Mouse (Mus musculus) midbrain, postnatal 0 days (tissue): ENCODE measurements around the gene Gimap7. TPM values are rescaled to one million over a fixed set of nuclear protein-coding genes. Genes with fewer than 3 reads are reported as not detected.

Source experiments
- ATAC-seq: fragments of 200-750 bp; cut with Nextera tagmentation; 2 replicates; pipeline ENCODE4 v1.8.0; 2017; ENCODE audit warnings: moderate number of reproducible peaks, mild to moderate bottlenecking, moderate TSS enrichment, moderate library complexity; ENCODE audit not compliant: low FRiP score
- DNase-seq: peaks from one replicate; pipeline ENCODE4 v3.0.0-alpha.2; 2015; ENCODE audit warnings: low spot score
- H3K27ac ChIP-seq: fragments of 300-500 bp; sonication (generic); 2 replicates; pipeline ENCODE4 v1.5.1; 2014; ENCODE audit warnings: low read depth, mild to moderate bottlenecking, low read length, mixed read lengths
- H3K27me3 ChIP-seq: fragments of 300-500 bp; sonication (generic); 2 replicates; pipeline ENCODE4 v1.6.1; 2014; ENCODE audit warnings: low read length, control low read depth, mixed read lengths; ENCODE audit not compliant: insufficient read depth
- H3K36me3 ChIP-seq: fragments of 300-500 bp; sonication (generic); 2 replicates; pipeline ENCODE4 v1.6.1; 2014; ENCODE audit warnings: low read length, control low read depth, mixed read lengths; ENCODE audit not compliant: insufficient read depth
- H3K4me1 ChIP-seq: fragments of 300-500 bp; sonication (generic); 2 replicates; pipeline ENCODE4 v1.6.1; 2014; ENCODE audit warnings: mild to moderate bottlenecking, control low read depth, antibody characterized with exemption, low read length, mixed read lengths; ENCODE audit not compliant: insufficient read depth
- H3K4me2 ChIP-seq: fragments of 300-500 bp; sonication (generic); 2 replicates; pipeline ENCODE4 v1.6.1; 2014; ENCODE audit warnings: low read depth, mild to moderate bottlenecking, low read length, mixed read lengths; ENCODE audit not compliant: poor library complexity, severe bottlenecking
- H3K4me3 ChIP-seq: fragments of 300-500 bp; sonication (generic); 2 replicates; pipeline ENCODE4 v1.5.1; 2014; ENCODE audit warnings: low read depth, mild to moderate bottlenecking, low read length, moderate library complexity
- H3K9ac ChIP-seq: fragments of 300-500 bp; sonication (generic); replicated peaks from 2 replicates; pipeline ENCODE4 v1.6.1; 2014; ENCODE audit warnings: mild to moderate bottlenecking, low read length, moderate library complexity, mixed read lengths; ENCODE audit not compliant: poor library complexity, severe bottlenecking
- H3K9me3 ChIP-seq: fragments of 300-500 bp; sonication (generic); 2 replicates; pipeline ENCODE4 v1.6.1; 2016; ENCODE audit warnings: low read length, control low read depth
- CTCF ChIP-seq: IDR thresholded peaks from 2 replicates; pipeline ENCODE4 v1.5.1; 2016; ENCODE audit warnings: antibody characterized with exemption, mild to moderate bottlenecking
- WGBS: fragments of 180-500 bp; shearing (Covaris S2); extraction: QIAGEN DNeasy Blood & Tissue Kit; methylation state at CpG from one replicate; pipeline ENCODE4 v1.1.7; 2014; 5-methylcytosine and 5-hydroxymethylcytosine counted together
- polyA plus RNA-seq: library from polyadenylated mRNA; unstranded; fragments of >200 nt; fragmentation: Nextera tagmentation; extraction: Ambion mirVana; gene quantifications from 2 replicates; pipeline ENCODE4 v1.2.1, GENCODE M21; 2015
- total RNA-seq: library from RNA; depleted of rRNA; stranded (reverse); fragments of >200 nt; gene quantifications from 2 replicates; pipeline ENCODE4 v1.2.3, GENCODE M21; 2014

Gimap7 gene
- total and polyA plus RNA-seq, 2 experiments from 2014 or later: not detected

- H3K27me3 ChIP-seq: no peaks in the 10 kb centered on the region
- H3K9me3 ChIP-seq: no peaks in the 10 kb centered on the region
- no peak overlapping the region for H3K4me2 ChIP-seq
- H3K4me1 ChIP-seq: no peaks in the 10 kb centered on the region
- no peaks in the 10 kb centered on the region for H3K36me3 ChIP-seq
- H3K27ac ChIP-seq: no peak overlapping the region
- no peak overlapping the region for H3K4me3 ChIP-seq
- no peak overlapping the region for H3K9ac ChIP-seq
- no peak for ATAC-seq
- WGBS: 88% methylated on average over 3 of the region's 3 CpGs
- no peak for TF ChIP-seq CTCF
- DNase-seq: no peak
Measured at GRCm38 (mm10) chr6:48698888-48699287, 19.5 kb upstream of the Gimap7 start.

DNA sequence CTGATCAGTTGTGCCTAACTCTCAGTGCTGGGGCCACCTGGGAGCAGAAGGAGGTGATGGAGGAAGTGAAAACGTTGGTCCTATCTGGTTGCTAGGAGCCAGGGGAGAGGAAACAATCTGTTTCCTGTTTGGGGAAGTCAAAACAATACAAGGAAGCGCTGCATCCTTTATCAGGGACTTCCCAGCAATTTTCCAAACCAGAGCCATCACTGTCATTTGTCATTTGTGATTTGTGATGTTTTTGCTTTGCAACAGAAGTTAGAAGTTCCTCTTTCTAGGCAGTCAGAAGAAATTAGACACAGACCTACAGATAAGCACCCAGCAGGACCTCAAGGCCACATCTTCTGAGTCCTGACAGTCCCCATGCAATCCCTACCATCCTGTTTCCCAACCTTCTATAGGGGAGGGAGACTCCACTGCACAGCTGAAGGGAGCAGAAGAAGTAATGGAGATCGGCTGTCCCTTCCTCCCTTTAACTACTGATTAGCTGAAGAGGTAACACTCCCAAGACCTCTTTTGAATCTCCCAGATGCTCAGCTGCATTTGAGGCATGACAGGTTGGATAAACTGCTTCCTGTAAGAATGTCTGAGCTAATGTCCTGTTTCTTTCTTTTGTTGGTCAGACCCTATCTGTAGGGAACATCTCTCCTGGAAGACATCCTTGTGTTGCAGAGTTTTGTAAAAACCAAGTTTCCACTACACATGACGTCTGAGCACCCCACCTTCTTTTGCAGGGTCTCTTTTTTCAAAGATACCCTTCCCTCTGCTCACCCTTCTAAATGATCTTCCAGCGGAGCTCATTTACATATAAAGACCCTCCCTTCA lies 18.0 kb upstream of the Gimap7 start:
- no peaks in the 10 kb centered on the region for H3K36me3 ChIP-seq
- no peaks in the 10 kb centered on the region for H3K4me1 ChIP-seq
- H3K4me3 ChIP-seq: no peak overlapping the region
- ATAC-seq (no peak), DNase-seq (no peak)
- H3K9me3 ChIP-seq: no peaks in the 10 kb centered on the region
- WGBS: 64% methylated on average over 5 of the region's 5 CpGs
- H3K27me3 ChIP-seq: no peaks in the 10 kb centered on the region
- TF ChIP-seq CTCF: no peak
- H3K27ac ChIP-seq: no peak overlapping the region
- no peak overlapping the region for H3K9ac ChIP-seq
- H3K4me2 ChIP-seq: no peak overlapping the region

DNA sequence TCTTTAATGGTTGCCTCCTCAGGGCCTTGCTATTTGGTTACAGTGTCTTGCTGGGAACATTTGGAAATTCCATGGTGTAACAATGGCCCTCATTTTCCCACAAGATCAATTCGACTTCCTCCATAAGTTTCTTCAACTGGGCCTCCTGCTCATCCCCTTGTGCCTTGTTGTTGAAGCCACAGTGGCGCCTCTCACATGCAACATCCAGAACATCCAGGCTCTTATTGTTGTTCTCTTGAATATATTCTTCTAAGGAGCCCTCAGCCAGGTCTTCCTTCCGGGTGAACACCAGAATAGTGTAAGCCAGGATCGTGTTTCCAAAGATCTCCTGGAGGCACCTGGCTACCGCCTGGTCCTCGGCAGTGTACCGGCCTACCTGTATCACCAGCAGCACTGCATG lies 16.3 kb upstream of the Gimap7 start:
- WGBS: 89% methylated on average over 7 of the region's 7 CpGs

DNA sequence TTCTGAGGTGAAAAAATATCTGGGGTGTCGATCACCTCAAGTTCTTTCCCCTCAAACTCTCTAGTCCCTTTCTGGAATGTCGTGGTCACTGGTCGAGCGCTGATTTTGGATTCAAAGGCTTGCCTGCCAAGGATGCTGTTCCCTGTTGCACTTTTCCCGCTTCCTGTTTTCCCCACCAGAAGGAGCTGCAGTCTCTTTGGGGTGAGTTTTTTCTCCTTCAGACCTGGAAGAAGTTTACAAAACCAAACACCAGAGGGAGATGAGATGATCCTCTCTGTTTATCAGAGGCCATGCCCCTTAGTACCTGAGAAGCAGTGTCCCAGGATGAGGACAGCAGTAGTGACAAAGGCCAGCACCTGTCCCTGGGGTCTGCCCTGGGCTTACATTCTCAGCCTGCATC lies 15.8 kb upstream of the Gimap7 start:
- ATAC-seq (no peak), DNase-seq (no peak)
- Histone ChIP-seq H3K4me3 (no peak overlapping the region), H3K36me3 (no peaks in the 10 kb centered on the region), H3K4me1 (no peaks in the 10 kb centered on the region), H3K4me2 (no peak overlapping the region), H3K9me3 (no peaks in the 10 kb centered on the region), H3K27me3 (no peaks in the 10 kb centered on the region), H3K27ac (no peak overlapping the region), H3K9ac (no peak overlapping the region)
- WGBS: 77% methylated on average over 5 of the region's 5 CpGs
- peak; percentile 21 for TF ChIP-seq CTCF

More for the DNA sequence above, 16.3 kb upstream of the Gimap7 start:
- Histone ChIP-seq H3K9ac (no peak overlapping the region), H3K4me2 (no peak overlapping the region), H3K4me3 (no peak overlapping the region), H3K36me3 (no peaks in the 10 kb centered on the region), H3K27ac (no peak overlapping the region), H3K9me3 (no peaks in the 10 kb centered on the region), H3K27me3 (no peaks in the 10 kb centered on the region), H3K4me1 (no peaks in the 10 kb centered on the region)
- DNase-seq: no peak
- no peak for TF ChIP-seq CTCF
- no peak for ATAC-seq

GRCm38 (mm10) chr6:48704146-48704545 lies 14.3 kb upstream of the Gimap7 start:
- H3K27ac ChIP-seq: no peak overlapping the region
- no peaks in the 10 kb centered on the region for H3K36me3 ChIP-seq
- H3K27me3 ChIP-seq: no peaks in the 10 kb centered on the region
- no peaks in the 10 kb centered on the region for H3K4me1 ChIP-seq
- no peak overlapping the region for H3K4me2 ChIP-seq
- H3K9me3 ChIP-seq: no peaks in the 10 kb centered on the region
- no peak for ATAC-seq
- no peak for DNase-seq
- no peak overlapping the region for H3K9ac ChIP-seq
- no peak for TF ChIP-seq CTCF
- H3K4me3 ChIP-seq: no peak overlapping the region

GRCm38 (mm10) chr6:48706130-48706529 lies 12.3 kb upstream of the Gimap7 start:
- 46% methylated on average over 3 of the region's 3 CpGs for WGBS
- TF ChIP-seq CTCF: no peak
- Histone ChIP-seq H3K36me3 (no peaks in the 10 kb centered on the region), H3K27me3 (no peaks in the 10 kb centered on the region), H3K4me3 (no peak overlapping the region), H3K27ac (no peak overlapping the region), H3K9me3 (no peaks in the 10 kb centered on the region), H3K9ac (no peak overlapping the region), H3K4me2 (no peak overlapping the region), H3K4me1 (no peaks in the 10 kb centered on the region)
- ATAC-seq (no peak), DNase-seq (no peak)
